Mouse (Mus musculus): ENCODE results near the gene Pkdrej.
"Not testable (repeated sequence)": the region's sequence is repeated elsewhere in the genome, so short reads cannot be mapped to it uniquely, and the experiment has no call there.

Pkdrej gene

GRCm38 (mm10) chr15:85809091-85809490 is 12.4 kb downstream of the Pkdrej start:
- DNase-seq (ENCODE audit: low read depth): no peak

- DNase-seq (ENCODE audit: low read depth): no peak
Observed at GRCm38 (mm10) chr15:85808434-85808833, 13.1 kb downstream of the Pkdrej start.

GRCm38 (mm10) chr15:85808031-85808430 is 13.5 kb downstream of the Pkdrej start:
- DNase-seq (ENCODE audit: low read depth): no peak

- DNase-seq (ENCODE audit: low read depth): no peak
Observed at GRCm38 (mm10) chr15:85807404-85807803, 14.1 kb downstream of the Pkdrej start.

GRCm38 (mm10) chr15:85806886-85807285 is 14.6 kb downstream of the Pkdrej start:
- no peak for DNase-seq (ENCODE audit: low read depth)

GRCm38 (mm10) chr15:85802931-85803330 is 18.6 kb downstream of the Pkdrej start:
- DNase-seq (ENCODE audit: low read depth): no peak

- DNase-seq (ENCODE audit: low read depth): no peak
Observed at GRCm38 (mm10) chr15:85798676-85799075, 22.9 kb downstream of the Pkdrej start.

- no peak for DNase-seq (ENCODE audit: low read depth)
Observed at GRCm38 (mm10) chr15:85795516-85795915, 26.0 kb downstream of the Pkdrej start.

GRCm38 (mm10) chr15:85792819-85793218 is 28.7 kb downstream of the Pkdrej start:
- peak; percentile 69 for DNase-seq (ENCODE audit: low read depth)

- DNase-seq (ENCODE audit: low read depth): no peak
Observed at GRCm38 (mm10) chr15:85791449-85791848, 30.1 kb downstream of the Pkdrej start.

- no peak for DNase-seq (ENCODE audit: low read depth)
Observed at GRCm38 (mm10) chr15:85788633-85789032, 32.9 kb downstream of the Pkdrej start.

- no peak for DNase-seq (ENCODE audit: low read depth)
Observed at GRCm38 (mm10) chr15:85788051-85788450, 33.5 kb downstream of the Pkdrej start.

GRCm38 (mm10) chr15:85787482-85787881 is 34.1 kb downstream of the Pkdrej start:
- DNase-seq (ENCODE audit: low read depth): no peak

GRCm38 (mm10) chr15:85786711-85787110 is 34.8 kb downstream of the Pkdrej start:
- DNase-seq (ENCODE audit: low read depth): no peak

GRCm38 (mm10) chr15:85784341-85784740 is 37.2 kb downstream of the Pkdrej start:
- no peak for DNase-seq (ENCODE audit: low read depth)

GRCm38 (mm10) chr15:85783146-85783545 is 38.4 kb downstream of the Pkdrej start:
- DNase-seq (ENCODE audit: low read depth): peak; percentile 8

GRCm38 (mm10) chr15:85778891-85779290 is 42.6 kb downstream of the Pkdrej start:
- DNase-seq (ENCODE audit: low read depth): not testable (repeated sequence)

- no peak for DNase-seq (ENCODE audit: low read depth)
Observed at GRCm38 (mm10) chr15:85776771-85777170, 44.8 kb downstream of the Pkdrej start.

GRCm38 (mm10) chr15:85776241-85776640 is 45.3 kb downstream of the Pkdrej start:
- DNase-seq (ENCODE audit: low read depth): no peak

- no peak for DNase-seq (ENCODE audit: low read depth)
Observed at GRCm38 (mm10) chr15:85775001-85775400, 46.5 kb downstream of the Pkdrej start.

GRCm38 (mm10) chr15:85774419-85774818 is 47.1 kb downstream of the Pkdrej start:
- no peak for DNase-seq (ENCODE audit: low read depth)

GRCm38 (mm10) chr15:85772146-85772740 is 49.3 kb downstream of the Pkdrej start:
- DNase-seq (ENCODE audit: low read depth): no peak

- no peak for DNase-seq (ENCODE audit: low read depth)
Observed at GRCm38 (mm10) chr15:85771306-85772121, 50.0 kb downstream of the Pkdrej start.

- DNase-seq (ENCODE audit: low read depth): no peak
Observed at GRCm38 (mm10) chr15:85768991-85769390, 52.5 kb downstream of the Pkdrej start.

Measured in 416B (cell line).